ENCODE assay signal across 17 mouse cellular contexts in genomic region chr7:66954723-66955122, GRCm38 (mm10).
DNase-seq lines count a peak whose midpoint lies in the region; ATAC-seq and TF ChIP-seq lines count a peak whose summit lies in the region.
"Had no signal": no experiment of that assay in that cellular context is flagged by ENCODE, and none has a peak within 500 bp of the region (broad histone marks: within the 10 kb centered on the region; RNA-seq: fewer than 3 reads in every experiment).

No protein-coding gene starts in this region.

- intact Hi-C loops in heart, adult 2 months (cut with DNase I), result loop anchor here (5.0 kb wide), 1 partner anchor 88 kb away; no protein-coding TSS in a partner anchor

- no peak for TF ChIP-seq POLR2A in heart, adult 2 months (IDR thresholded peaks at IDR 0.05; ENCODE audit: insufficient read depth, low read depth, low read length)

- H3K4me1 ChIP-seq in heart, embryonic 14.5 days (ENCODE audit: control insufficient read depth in 2 of 2, insufficient read depth in 2 of 2, low read length in 2 of 2), result peaks cover 20 to 32% of the 10 kb centered on the region in 2 experiments
- H3K4me1 ChIP-seq in heart, adult 2 months (ENCODE audit: control insufficient read depth, insufficient read depth, low read length), result peaks cover 10% of the 10 kb centered on the region
- H3K4me1 ChIP-seq in stomach, embryonic 16.5 days (ENCODE audit: control insufficient read depth, insufficient read depth, low read length), result peaks cover 20% of the 10 kb centered on the region
- H3K4me1 ChIP-seq: forebrain, embryonic 13.5 days had no signal

- no peak for ATAC-seq in heart, embryonic 14.5 days (ENCODE audit: insufficient number of reproducible peaks, insufficient read depth, low FRiP score, low read depth)
- ATAC-seq in granulocyte monocyte progenitor cell, adult 5-6 weeks (replicated peaks; ENCODE audit: poor library complexity, severe bottlenecking), result peak; percentile 77
- no peak for ATAC-seq in stomach, embryonic 16.5 days (ENCODE audit: insufficient read depth, low FRiP score)
- ATAC-seq: forebrain, embryonic 13.5 days had no signal

- no peak overlapping the region for H3K4me2 ChIP-seq in heart, embryonic 14.5 days (ENCODE audit: low read length)
- H3K4me2 ChIP-seq in stomach, embryonic 16.5 days (ENCODE audit: low read depth, low read length), result no peak overlapping the region
- H3K4me2 ChIP-seq: forebrain, embryonic 13.5 days; hindbrain, embryonic 12.5 days; limb, embryonic 13.5 days had no signal

- no peaks in the 10 kb centered on the region for H3K27me3 ChIP-seq in heart, embryonic 14.5 days (ENCODE audit: control insufficient read depth, insufficient read depth, low read length)
- H3K27me3 ChIP-seq in heart, adult 2 months (ENCODE audit: control insufficient read depth, insufficient read depth, low read length), result no peaks in the 10 kb centered on the region
- H3K27me3 ChIP-seq in stomach, embryonic 16.5 days (ENCODE audit: control insufficient read depth, insufficient read depth, low read length), result no peaks in the 10 kb centered on the region
- H3K27me3 ChIP-seq: forebrain, embryonic 13.5 days; hindbrain, embryonic 12.5 days; limb, embryonic 13.5 days; megakaryocyte, embryonic 14.5 days had no signal

- H3K9ac ChIP-seq in heart, embryonic 14.5 days (ENCODE audit: low read length), result no peak overlapping the region
- no peak overlapping the region for H3K9ac ChIP-seq in heart, adult 2 months (ENCODE audit: low read depth, low read length)
- H3K9ac ChIP-seq in stomach, embryonic 16.5 days (ENCODE audit: low read length), result no peak overlapping the region
- H3K9ac ChIP-seq: forebrain, embryonic 13.5 days; hindbrain, embryonic 12.5 days had no signal

- TF ChIP-seq EP300 in heart, adult 2 months (IDR thresholded peaks at IDR 0.05; ENCODE audit: insufficient read depth, low read depth, low read length), result no peak

- WGBS in heart, embryonic 14.5 days, result 83% methylated on average over 5 of the region's 5 CpGs
- whole genome bisulfite sequencing in heart, adult 2 months, result 78% methylated on average over 5 of the region's 5 CpGs
- WGBS in stomach, embryonic 16.5 days, result 77% methylated on average over 5 of the region's 5 CpGs

- H3K4me3 ChIP-seq in heart, embryonic 14.5 days (ENCODE audit: control insufficient read depth in 1 of 2, insufficient read depth in 1 of 2, low read depth in 1 of 2, low read length in 2 of 2), result no peak overlapping the region
- no peak overlapping the region for H3K4me3 ChIP-seq in heart, adult 2 months
- H3K4me3 ChIP-seq in stomach, embryonic 16.5 days (replicated peaks; ENCODE audit: low read length), result no peak overlapping the region
- H3K4me3 ChIP-seq: forebrain, embryonic 13.5 days; hindbrain, embryonic 12.5 days; limb, embryonic 13.5 days; megakaryocyte, embryonic 14.5 days had no signal

- no peaks in the 10 kb centered on the region for H3K79me2 ChIP-seq in heart, adult 2 months (replicated peaks; ENCODE audit: control insufficient read depth, insufficient read depth, low read length)

- peak overlapping the region; percentile 88 to 94 for H3K27ac ChIP-seq in heart, embryonic 14.5 days (replicated peaks in 1 of 2; ENCODE audit: control insufficient read depth in 1 of 2, insufficient read depth in 1 of 2, low read depth in 2 of 2, low read length in 2 of 2)
- H3K27ac ChIP-seq in heart, adult 2 months, result no peak overlapping the region
- 0 out of 2 replicates have a peak overlapping the region, but pooled peaks have one; percentile 80 for H3K27ac ChIP-seq in stomach, embryonic 16.5 days (ENCODE audit: low read length)
- H3K27ac ChIP-seq: forebrain, embryonic 13.5 days had no signal

- no peak for TF ChIP-seq CTCF in heart, adult 2 months (IDR thresholded peaks at IDR 0.05)

- H3K9me3 ChIP-seq in heart, embryonic 14.5 days (ENCODE audit: control insufficient read depth, low read length), result no peaks in the 10 kb centered on the region
- H3K9me3 ChIP-seq in stomach, embryonic 16.5 days (replicated peaks; ENCODE audit: control insufficient read depth, low read length), result no peaks in the 10 kb centered on the region
- H3K9me3 ChIP-seq: forebrain, embryonic 13.5 days; hindbrain, embryonic 12.5 days; limb, embryonic 13.5 days had no signal

- DNase-seq in heart, adult 2 months, result no peak
- peak; percentile 13 for DNase-seq in testis, postnatal 10 days (ENCODE audit: low spot score)
- DNase-seq in testis, postnatal 14 days (ENCODE audit: low spot score), result no peak
- no peak for DNase-seq in embryo, embryonic 10.5 days (ENCODE audit: low spot score)
- DNase-seq in right cerebral cortex, postnatal 4 days, result no peak
- DNase-seq: adrenal gland, postnatal 25 days; cerebellum, postnatal 25 days; lung, adult 2 months; spleen, adult 18-20 months; thymus, adult 18-20 months had no signal

- H3K36me3 ChIP-seq in heart, embryonic 14.5 days (ENCODE audit: control insufficient read depth, insufficient read depth, low read length), result no peaks in the 10 kb centered on the region
- H3K36me3 ChIP-seq in heart, adult 2 months (ENCODE audit: control insufficient read depth, insufficient read depth, low read length), result no peaks in the 10 kb centered on the region
- H3K36me3 ChIP-seq in stomach, embryonic 16.5 days (ENCODE audit: control insufficient read depth, insufficient read depth, low read length), result no peaks in the 10 kb centered on the region
- H3K36me3 ChIP-seq: hindbrain, embryonic 12.5 days; limb, embryonic 13.5 days had no signal
